Mouse (Mus musculus) spleen, adult 2 months (tissue): ENCODE data around the gene Ralbp1.

Source experiments
- CTCF ChIP-seq: fragments of 200-500 bp; IDR thresholded peaks from 2 replicates; pipeline ENCODE4 v1.5.1; 2011; ENCODE audit warnings: mild to moderate bottlenecking, inconsistent platforms; ENCODE audit not compliant: insufficient read depth, insufficient read length, insufficient replicate concordance; ENCODE audit errors: extremely low read depth
- POLR2A ChIP-seq: fragments of 200-500 bp; IDR thresholded peaks from 2 replicates; pipeline ENCODE4 v1.6.1; 2011; ENCODE audit warnings: low read depth, low read length, inconsistent platforms

DNA sequence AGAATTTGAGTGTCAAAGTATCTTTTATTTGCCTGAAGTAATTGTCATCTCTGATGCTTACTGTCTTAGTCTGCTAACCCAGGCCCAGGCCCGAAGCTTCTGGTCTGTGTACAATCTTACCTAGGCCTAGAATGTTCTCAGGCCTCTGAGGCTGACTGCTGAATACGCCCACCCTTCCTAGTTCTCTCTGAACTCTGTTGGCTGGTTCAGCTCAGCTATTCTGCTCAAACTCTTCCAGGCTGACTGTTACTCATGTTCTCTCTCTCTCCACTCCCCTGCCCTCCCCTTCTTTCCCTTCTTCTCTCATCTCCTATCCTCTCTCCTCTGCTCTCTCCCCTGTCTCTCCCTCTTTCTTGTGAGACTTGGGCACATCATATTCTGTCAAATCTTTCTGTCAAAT lies 79.2 kb downstream of the Ralbp1 start:
- TF ChIP-seq POLR2A (no peak), CTCF (no peak)
